Mouse (Mus musculus) liver, postnatal 0 days (tissue): ENCODE data around the gene R3hdm4.

Source experiments
- CTCF ChIP-seq: sonication (generic); IDR thresholded peaks from 2 replicates; pipeline ENCODE4 v1.5.1; 2016; ENCODE audit warnings: antibody characterized with exemption, low read depth
- EP300 ChIP-seq: IDR thresholded peaks from 2 replicates; pipeline ENCODE4 v1.6.1; 2016; ENCODE audit warnings: antibody characterized with exemption, low read depth, mild to moderate bottlenecking

DNA sequence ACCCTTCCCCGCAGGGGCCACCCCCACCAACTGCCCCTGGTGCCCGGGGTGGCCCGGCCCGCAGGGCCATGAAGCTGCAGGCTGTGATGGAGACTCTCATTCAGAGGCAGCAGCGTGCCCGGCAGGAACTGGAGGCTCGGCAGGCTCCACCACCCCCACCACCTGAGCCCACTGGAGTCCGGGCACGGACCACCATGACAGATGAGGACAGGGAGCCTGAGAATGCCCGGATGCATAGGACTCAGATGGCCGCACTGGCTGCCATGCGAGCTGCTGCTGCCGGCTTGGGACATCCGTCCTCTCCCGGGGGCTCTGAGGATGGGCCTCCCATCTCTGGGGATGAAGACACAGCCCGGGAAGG lies 9.8 kb upstream of the R3hdm4 start:
- no peak for TF ChIP-seq CTCF
- no peak for TF ChIP-seq EP300
